Mouse (Mus musculus) MEL (cell line): ENCODE data around the gene Gm21425.
"Not testable (repeated sequence)": the region's sequence is repeated elsewhere in the genome, so short reads cannot be mapped to it uniquely, and the experiment has no call there.

Source experiments
- CTCF ChIP-seq, 3 experiments: IDR thresholded peaks in 2 of 3; conservative IDR thresholded peaks in 1 of 3; 2 replicates each; pipeline ENCODE4 v1.5.1; 2011 to 2012; ENCODE audit warnings: low read length in 3 of 3, low read depth in 2 of 3, mild to moderate bottlenecking in 2 of 3, improper control_type of control experiment in 1 of 3, inconsistent platforms in 1 of 3, mixed read lengths in 1 of 3, moderate library complexity in 1 of 3; ENCODE audit not compliant: control insufficient read depth in 1 of 3, insufficient read depth in 1 of 3, poor library complexity in 1 of 3, severe bottlenecking in 1 of 3
- ELF1 ChIP-seq: IDR thresholded peaks from 2 replicates; pipeline ENCODE4 v1.6.1; 2014; ENCODE audit warnings: low read depth, mild to moderate bottlenecking, inconsistent platforms, low read length, improper control_type of control experiment, moderate library complexity
- MAX ChIP-seq: IDR thresholded peaks from 2 replicates; pipeline ENCODE4 v1.6.1; 2011; ENCODE audit warnings: low read length, improper control_type of control experiment
- POLR2A ChIP-seq, 2 experiments: IDR thresholded peaks; 2 replicates each; pipeline ENCODE4 v1.6.1; 2011 to 2012; ENCODE audit warnings: low read length in 2 of 2, mild to moderate bottlenecking in 2 of 2, control low read depth in 1 of 2, improper control_type of control experiment in 1 of 2, low read depth in 1 of 2, moderate library complexity in 1 of 2; ENCODE audit not compliant: control insufficient read depth in 1 of 2, insufficient read depth in 1 of 2, poor library complexity in 1 of 2

DNA sequence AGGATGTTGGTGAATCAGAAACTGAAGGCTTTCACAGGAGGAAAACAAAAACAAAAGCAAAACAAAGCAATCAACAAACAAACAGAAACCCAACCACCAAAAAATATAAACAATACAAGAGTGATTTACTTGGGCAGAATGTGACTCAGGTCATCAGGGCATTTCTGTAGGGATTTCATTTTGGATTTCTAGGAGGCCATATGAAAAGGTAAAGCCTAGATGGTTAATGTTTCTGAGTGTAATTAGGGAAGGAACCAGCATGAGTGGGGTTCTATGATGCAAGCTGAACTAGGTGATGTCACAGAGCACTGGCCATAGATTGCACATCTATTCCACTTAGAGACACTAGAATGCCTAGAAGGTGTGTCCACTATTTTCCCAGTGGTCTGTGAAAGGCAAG is at the start of gene Gm21425:
- TF ChIP-seq POLR2A (IDR thresholded peaks at IDR 0.05; ENCODE audit: control insufficient read depth in 1 of 2, insufficient read depth in 1 of 2, low read depth in 1 of 2, low read length in 2 of 2, poor library complexity in 1 of 2); CTCF (IDR thresholded peaks at IDR 0.05 in 2 of 3, conservative IDR thresholded peaks at IDR 0.05 in 1 of 3; ENCODE audit: control insufficient read depth in 1 of 3, insufficient read depth in 1 of 3, low read depth in 2 of 3, low read length in 3 of 3, poor library complexity in 1 of 3, severe bottlenecking in 1 of 3); MAX; ELF1: not testable (repeated sequence)
